Mouse (Mus musculus) kidney, adult 2 months (tissue): ENCODE results near the gene Mavs. TPM values are rescaled to one million over a fixed set of nuclear protein-coding genes. Genes with fewer than 3 reads are reported as not detected.

Experiments used
- DNase-seq: peaks from one replicate; pipeline ENCODE4 v3.0.0; 2021
- H3K27ac ChIP-seq: fragments of 200-500 bp; 2 replicates; pipeline ENCODE4 v1.5.1; 2012; ENCODE audit warnings: low read depth, low read length, control low read depth, inconsistent platforms; ENCODE audit not compliant: insufficient read depth
- H3K27me3 ChIP-seq: fragments of 200-500 bp; replicated peaks from 2 replicates; pipeline ENCODE4 v1.6.1; 2012; ENCODE audit warnings: mild to moderate bottlenecking, moderate library complexity, low read length, inconsistent platforms; ENCODE audit not compliant: control insufficient read depth, insufficient read depth
- H3K36me3 ChIP-seq: fragments of 200-500 bp; 2 replicates; pipeline ENCODE4 v1.6.1; 2012; ENCODE audit warnings: mild to moderate bottlenecking, moderate library complexity, low read length, inconsistent platforms; ENCODE audit not compliant: control insufficient read depth, insufficient read depth
- H3K4me1 ChIP-seq: fragments of 200-500 bp; 2 replicates; pipeline ENCODE4 v1.6.1; 2011; ENCODE audit warnings: low read length; ENCODE audit not compliant: control insufficient read depth, insufficient read depth
- H3K4me3 ChIP-seq: fragments of 200-500 bp; 2 replicates; pipeline ENCODE4 v1.5.1; 2011; ENCODE audit warnings: mild to moderate bottlenecking, low read depth, low read length, control low read depth; ENCODE audit not compliant: insufficient read depth
- CTCF ChIP-seq: fragments of 200-500 bp; conservative IDR thresholded peaks from 2 replicates; pipeline ENCODE4 v1.5.1; 2011; ENCODE audit warnings: low read depth, mild to moderate bottlenecking, control low read depth, low read length, moderate library complexity, mixed read lengths; ENCODE audit not compliant: insufficient read depth, insufficient read length
- POLR2A ChIP-seq: fragments of 200-500 bp; IDR thresholded peaks from one replicate; pipeline ENCODE4 v1.6.1; 2011; ENCODE audit warnings: low read depth, low read length, control low read depth
- whole genome bisulfite sequencing: fragments of 180-500 bp; shearing (Covaris S2); methylation state at CpG from one replicate; pipeline ENCODE4 v1.1.7; 2018; 5-methylcytosine and 5-hydroxymethylcytosine counted together
- polyA plus RNA-seq: library from polyadenylated mRNA; depleted of rRNA; stranded (reverse); fragments of >200 nt; gene quantifications from 2 replicates; pipeline ENCODE4 v1.2.3, GENCODE M21; 2012

Gene Mavs
- polyA plus RNA-seq, 1 experiment = 119 TPM

GRCm38 (mm10) chr2:131254329-131254713 is 20.5 kb downstream of the Mavs start:
- H3K4me3 ChIP-seq = no peak overlapping the region
- H3K4me1 ChIP-seq = peaks cover 7% of the 10 kb centered on the region; the same call in 1 of the 2 replicates
- no peaks in the 10 kb centered on the region for H3K27me3 ChIP-seq
- WGBS = 31% methylated on average over 2 of the region's 2 CpGs
- H3K36me3 ChIP-seq = no peaks in the 10 kb centered on the region
- TF ChIP-seq POLR2A = no peak
- TF ChIP-seq CTCF = no peak
- peak overlapping the region; percentile 75; the same call in 1 of the 2 replicates for H3K27ac ChIP-seq
- peak; percentile 66 for DNase-seq

GRCm38 (mm10) chr2:131255738-131256137 is 21.9 kb downstream of the Mavs start:
- H3K4me1 ChIP-seq = peaks cover 7% of the 10 kb centered on the region; the same call in 1 of the 2 replicates

GRCm38 (mm10) chr2:131258693-131259092 is 24.8 kb downstream of the Mavs start:
- TF ChIP-seq POLR2A = no peak
- TF ChIP-seq CTCF = no peak
- Histone ChIP-seq H3K36me3 (no peaks in the 10 kb centered on the region), H3K4me3 (no peak overlapping the region), H3K27ac (no peak overlapping the region), H3K27me3 (no peaks in the 10 kb centered on the region), H3K4me1 (peaks cover 2% of the 10 kb centered on the region; the same call in 1 of the 2 replicates)
- WGBS = 84% methylated on average over 8 of the region's 8 CpGs
- no peak for DNase-seq

More at GRCm38 (mm10) chr2:131255738-131256137, 21.9 kb downstream of the Mavs start:
- no peak for DNase-seq
- no peaks in the 10 kb centered on the region for H3K36me3 ChIP-seq
- H3K4me3 ChIP-seq = no peak overlapping the region
- no peak for TF ChIP-seq POLR2A
- no peak for TF ChIP-seq CTCF
- H3K27ac ChIP-seq = no peak overlapping the region
- WGBS = 66% methylated on average over 3 of the region's 3 CpGs
- no peaks in the 10 kb centered on the region for H3K27me3 ChIP-seq

GRCm38 (mm10) chr2:131260544-131261307 is 26.9 kb downstream of the Mavs start:
- Histone ChIP-seq H3K27ac (no peak overlapping the region), H3K4me1 (peaks cover 2% of the 10 kb centered on the region; the same call in 1 of the 2 replicates), H3K4me3 (no peak overlapping the region), H3K27me3 (no peaks in the 10 kb centered on the region), H3K36me3 (no peaks in the 10 kb centered on the region)
- TF ChIP-seq CTCF (no peak), POLR2A (no peak)
- no peak for DNase-seq
- 76% methylated on average over 9 of the region's 9 CpGs for WGBS

GRCm38 (mm10) chr2:131261481-131262212 is 27.8 kb downstream of the Mavs start:
- no peak for TF ChIP-seq POLR2A
- TF ChIP-seq CTCF = no peak
- Histone ChIP-seq H3K4me3 (peak overlapping the region; percentile 66), H3K4me1 (peaks cover 2% of the 10 kb centered on the region; the same call in 1 of the 2 replicates), H3K36me3 (no peaks in the 10 kb centered on the region), H3K27ac (peak overlapping the region; percentile 71), H3K27me3 (no peaks in the 10 kb centered on the region)
- no peak for DNase-seq
- WGBS = 6% methylated on average over 10 of the region's 10 CpGs

- DNase-seq = peak; percentile 99
- H3K27me3 ChIP-seq = no peaks in the 10 kb centered on the region
Measured at GRCm38 (mm10) chr2:131262213-131262672, 28.4 kb downstream of the Mavs start, which contains the start of gene Pank2. Gene Pank2, plus strand, starts transcription at chr2:131262495.

More at GRCm38 (mm10) chr2:131262213-131262672, 28.4 kb downstream of the Mavs start, which contains the start of gene Pank2:
- Histone ChIP-seq H3K4me3 (peak within 1 kb of the TSS; percentile 81), H3K27ac (peak within 1 kb of the TSS; percentile 91), H3K4me1 (peaks cover 2% of the 10 kb centered on the region; the same call in 1 of the 2 replicates), H3K36me3 (no peaks in the 10 kb centered on the region)
- no peak for TF ChIP-seq CTCF
- no peak for TF ChIP-seq POLR2A
- under 1% methylated on average over 49 of the region's 49 CpGs for WGBS
